Mouse (Mus musculus) lung, adult 18-20 months (tissue): ENCODE results near the gene Flnc.
"Not testable (repeated sequence)": the region's sequence is repeated elsewhere in the genome, so short reads cannot be mapped to it uniquely, and the experiment has no call there.

ENCODE experiments used
- DNase-seq, 2 experiments: peaks; one replicate each; pipeline ENCODE4 v3.0.0; 2022; ENCODE audit warnings: mixed read lengths in 2 of 2

Gene Flnc

DNA sequence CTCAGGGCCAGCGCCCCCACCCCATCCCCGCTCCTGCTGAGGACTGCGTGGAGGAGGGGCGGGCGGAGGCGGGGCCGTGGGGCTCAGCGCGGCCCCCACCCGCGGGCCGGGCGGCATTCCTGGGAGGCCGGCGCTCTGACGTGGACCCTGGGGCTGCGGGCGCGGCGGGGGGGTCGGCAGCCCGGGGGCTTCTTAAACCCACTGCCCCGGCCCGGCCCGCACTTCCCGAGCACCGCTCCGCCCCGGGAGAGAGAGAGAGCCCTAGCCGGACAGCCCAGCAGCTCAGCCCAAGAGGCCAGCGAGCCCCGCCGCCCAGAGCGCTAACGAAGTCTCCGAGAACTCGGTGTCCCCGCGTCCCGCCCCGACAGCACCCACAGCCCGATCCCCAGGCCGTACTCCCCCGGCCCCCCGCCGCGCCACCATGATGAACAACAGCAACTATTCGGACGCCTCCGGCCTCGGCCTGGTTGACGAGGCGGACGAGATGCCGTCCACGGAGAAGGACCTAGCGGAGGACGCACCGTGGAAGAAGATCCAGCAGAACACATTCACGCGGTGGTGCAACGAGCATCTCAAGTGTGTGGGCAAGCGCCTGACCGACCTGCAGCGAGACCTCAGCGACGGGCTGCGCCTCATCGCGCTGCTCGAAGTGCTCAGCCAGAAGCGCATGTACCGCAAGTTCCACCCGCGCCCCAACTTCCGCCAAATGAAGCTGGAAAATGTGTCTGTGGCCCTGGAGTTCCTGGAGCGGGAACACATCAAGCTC is at the start of gene Flnc:
Gene Flnc, plus strand, starts transcription at position 219 of the 766 bp plus-strand sequence.
- no peak for DNase-seq

DNA sequence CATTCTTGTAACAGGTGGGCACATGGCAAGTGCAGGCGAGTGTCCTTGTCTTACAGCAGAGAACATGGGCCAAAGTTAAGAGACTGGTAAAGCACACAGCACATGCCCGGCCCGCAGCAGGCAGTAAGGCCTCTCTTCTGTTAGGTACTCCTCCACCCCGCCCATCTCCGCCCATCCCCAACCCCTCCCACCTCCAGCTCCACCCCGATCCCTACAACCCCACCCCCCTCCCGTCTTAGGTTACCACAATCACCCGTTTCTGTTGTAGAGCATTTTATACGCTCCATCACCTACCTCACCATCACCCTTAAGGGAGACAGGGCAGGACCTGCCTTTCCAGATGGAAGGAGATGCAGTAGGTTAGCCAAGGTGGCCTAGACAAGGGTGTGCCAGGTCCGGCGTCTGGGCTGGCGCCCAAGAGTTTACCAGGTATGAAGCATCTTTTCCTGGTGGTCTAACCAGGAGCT is 45.0 kb upstream of the Flnc start, which contains the start of gene Opn1sw:
Gene Opn1sw, minus strand, starts transcription at position 417 of the 467 bp plus-strand sequence.
- DNase-seq: peak; percentile 6 to 14

GRCm38 (mm10) chr6:29388606-29389080 is 44.4 kb upstream of the Flnc start:
- peak; percentile 87 to 92 for DNase-seq

GRCm38 (mm10) chr6:29389425-29389824 is 43.6 kb upstream of the Flnc start:
- no peak for DNase-seq

- DNase-seq: not testable (repeated sequence)
Observed at GRCm38 (mm10) chr6:29390500-29390899, 42.6 kb upstream of the Flnc start.

GRCm38 (mm10) chr6:29391241-29391640 is 41.8 kb upstream of the Flnc start:
- not testable (repeated sequence) for DNase-seq

DNA sequence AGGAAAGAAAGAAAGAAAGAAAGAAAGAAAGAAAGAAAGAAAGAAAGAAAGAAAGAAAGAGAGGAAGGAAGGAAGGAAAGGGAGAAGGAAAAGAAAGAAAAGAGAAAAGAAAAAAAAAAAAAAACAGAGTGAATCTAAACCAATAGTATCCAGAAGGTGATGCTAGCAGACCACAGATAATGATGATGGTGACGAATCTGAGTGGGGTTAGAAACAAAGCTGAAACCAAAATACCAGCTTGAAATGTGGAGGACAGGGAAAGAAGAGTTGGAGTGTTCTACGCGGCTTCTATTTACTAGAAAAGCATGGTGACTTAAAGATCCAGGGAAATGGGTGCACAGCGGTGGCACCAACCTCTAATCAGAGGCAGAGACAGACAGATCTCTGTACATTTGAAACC is 41.3 kb upstream of the Flnc start:
- no peak for DNase-seq

DNA sequence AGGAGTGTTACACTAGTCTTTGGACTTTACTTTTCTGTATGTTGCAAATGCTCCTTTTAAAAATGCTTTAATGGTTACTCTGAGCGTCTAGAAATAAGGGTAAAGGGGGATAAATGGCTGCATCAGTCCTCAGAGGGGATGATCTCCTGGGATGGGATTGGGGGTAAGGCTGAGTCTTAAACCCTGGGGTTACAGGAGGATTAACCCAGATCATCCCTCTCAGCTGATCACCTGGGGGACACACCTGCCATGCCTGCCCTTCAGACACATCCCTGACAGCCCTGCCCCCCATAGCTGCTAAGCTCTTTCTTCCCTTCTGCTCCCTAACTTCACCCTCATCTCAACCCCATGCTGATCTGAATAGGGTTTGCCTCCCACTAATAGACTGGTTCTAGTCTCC is 38.8 kb upstream of the Flnc start:
- no peak for DNase-seq

GRCm38 (mm10) chr6:29395910-29396713 is 36.9 kb upstream of the Flnc start, which contains the start of gene Ccdc136:
TSS of gene Ccdc136 (plus strand) at chr6:29396309.
- peak; percentile 79 to 84 for DNase-seq

DNA sequence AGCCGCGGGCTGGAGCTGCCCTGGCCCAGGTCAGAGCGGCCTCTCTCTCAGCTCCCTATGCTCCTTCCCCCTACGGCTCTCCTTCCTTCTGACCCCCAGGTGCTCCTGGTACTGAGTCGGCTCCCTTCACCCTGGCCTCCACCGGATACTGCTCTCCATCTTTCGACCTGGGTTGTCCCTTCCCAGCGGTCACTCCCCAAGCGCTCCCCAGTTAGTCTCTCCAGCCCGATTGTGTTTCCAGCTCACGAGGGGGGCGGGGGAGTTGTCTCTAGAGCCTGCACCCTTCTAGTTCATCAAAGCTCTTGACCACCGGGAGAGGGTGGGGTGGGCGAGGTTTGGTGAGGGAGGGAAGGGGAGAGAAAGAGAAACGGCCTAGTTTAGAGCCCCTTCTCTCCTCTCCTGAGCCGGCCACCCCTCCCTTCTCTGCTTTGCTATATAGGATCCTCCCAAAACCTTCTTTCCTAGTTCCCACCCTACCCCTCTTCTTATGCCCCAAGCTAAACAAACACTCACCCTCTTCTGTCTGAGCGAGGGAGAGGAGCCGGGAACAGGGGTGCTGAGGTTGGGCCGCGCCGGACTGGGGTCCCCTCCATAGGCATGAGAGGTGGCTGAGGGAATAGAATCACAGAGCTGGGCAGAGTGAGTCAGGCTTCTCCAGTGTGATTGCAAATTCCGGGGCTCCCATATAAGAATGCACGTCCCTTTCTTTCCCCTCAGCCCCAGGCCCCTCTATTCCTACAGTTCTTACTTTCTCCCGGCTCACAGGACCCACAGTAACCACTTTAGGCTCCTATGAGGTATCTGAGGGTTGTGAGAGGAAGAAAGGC is 36.1 kb upstream of the Flnc start:
- DNase-seq: peak in 1 of 2 experiments; percentile 14

GRCm38 (mm10) chr6:29397575-29397974 is 35.5 kb upstream of the Flnc start:
- DNase-seq: peak in 1 of 2 experiments; percentile 15

DNA sequence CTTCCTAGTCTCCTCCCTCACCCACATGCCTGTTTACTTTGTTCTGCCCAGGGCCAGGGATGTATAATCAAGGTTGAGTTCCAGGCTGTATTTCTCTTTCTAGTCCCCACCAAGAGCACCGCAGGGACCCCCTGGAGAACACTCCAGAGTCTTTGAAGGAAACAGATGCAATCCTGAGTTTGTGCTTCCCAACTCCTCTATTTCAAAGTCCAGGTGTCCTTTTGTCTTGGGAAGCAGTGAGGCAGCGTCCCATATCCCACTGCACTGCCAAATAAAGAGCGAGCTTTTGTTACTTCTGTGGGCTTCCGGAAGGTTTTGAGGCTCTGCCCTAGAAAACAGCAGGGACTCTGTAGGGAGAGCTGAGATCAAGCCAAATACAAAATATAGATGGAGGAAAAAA is 33.2 kb upstream of the Flnc start:
- no peak for DNase-seq

- no peak for DNase-seq
Observed at GRCm38 (mm10) chr6:29402693-29403342, 30.2 kb upstream of the Flnc start.

DNA sequence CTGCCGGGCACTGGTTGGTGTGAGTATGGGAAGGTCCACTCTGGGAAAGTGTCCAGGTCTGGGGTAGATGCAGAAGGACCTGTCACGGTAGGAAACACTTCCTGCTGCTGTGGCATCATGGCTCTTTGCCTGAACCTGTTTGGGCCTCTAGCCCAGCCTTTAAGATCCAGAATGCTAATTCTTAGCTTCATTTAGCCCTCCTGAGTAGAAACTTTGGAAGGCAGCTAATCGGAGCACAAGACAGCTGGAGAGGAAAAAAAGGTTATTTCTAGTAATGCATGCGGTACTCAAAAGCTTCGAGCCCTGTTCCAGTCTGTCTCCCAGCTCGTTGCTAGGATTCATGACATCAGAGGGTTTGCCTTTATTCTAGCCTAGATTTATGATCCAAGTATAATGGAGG is 26.6 kb upstream of the Flnc start:
- no peak for DNase-seq

GRCm38 (mm10) chr6:29415446-29415845 is 17.6 kb upstream of the Flnc start:
- no peak for DNase-seq

DNA sequence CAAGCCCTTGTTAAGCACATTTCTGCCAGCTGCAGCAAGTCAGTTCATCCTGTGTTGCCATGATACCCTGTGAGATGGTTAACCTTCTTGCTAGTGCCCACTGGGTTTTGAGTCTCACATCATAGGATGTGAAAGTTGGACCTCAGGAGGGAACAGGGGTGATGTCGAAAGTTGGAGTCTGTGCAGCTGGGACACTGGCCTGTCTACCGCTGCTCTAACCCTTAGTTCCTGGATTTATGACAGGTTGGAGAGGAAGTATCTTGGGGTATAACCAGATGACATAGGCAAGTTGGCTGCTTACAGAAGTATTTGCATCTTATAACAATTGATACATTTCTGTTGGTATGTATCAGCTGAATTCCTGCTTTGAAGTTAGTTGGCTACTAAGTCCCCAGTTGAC is 12.5 kb upstream of the Flnc start:
- no peak for DNase-seq

DNA sequence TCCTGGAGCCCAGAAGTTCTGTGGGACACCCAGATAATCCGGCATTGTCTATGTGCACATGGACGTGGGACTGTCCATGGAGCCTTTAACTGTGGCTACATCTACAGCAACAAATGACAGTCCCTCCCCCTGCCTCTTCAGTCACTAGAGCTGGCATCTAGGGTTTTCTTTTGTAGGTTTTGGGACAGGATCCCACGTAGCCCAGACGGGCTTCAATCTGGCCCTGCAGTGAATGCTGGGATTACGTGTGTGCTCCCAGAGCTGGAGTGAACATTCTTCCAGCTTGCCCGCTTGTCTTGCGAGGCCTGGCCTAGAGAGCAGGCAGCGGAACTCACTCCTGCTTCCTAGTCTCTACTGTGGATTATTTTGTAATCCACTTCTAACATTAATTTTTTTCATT is 7.9 kb upstream of the Flnc start:
- DNase-seq: no peak

DNA sequence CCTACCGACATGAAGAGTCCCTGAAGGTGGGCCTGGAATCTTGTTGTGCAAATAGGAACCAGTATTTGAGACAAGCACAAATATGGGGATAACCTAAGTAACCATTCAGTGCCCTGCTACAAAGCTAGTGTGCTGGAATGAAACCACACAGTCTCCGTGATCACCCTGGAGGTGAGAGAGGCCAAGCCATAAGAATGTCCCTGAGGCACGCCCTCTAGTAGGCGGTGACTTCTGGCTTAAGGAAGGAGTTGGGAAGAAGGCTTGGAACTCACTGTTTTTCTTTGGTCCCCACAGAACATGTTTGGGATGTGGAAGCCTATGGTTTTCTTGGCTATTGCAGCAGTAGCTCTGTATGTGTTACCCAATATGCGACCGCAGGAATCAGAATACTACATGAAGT is 6.7 kb upstream of the Flnc start:
- DNase-seq: no peak

GRCm38 (mm10) chr6:29428171-29428570 is 4.9 kb upstream of the Flnc start:
- DNase-seq: no peak

GRCm38 (mm10) chr6:29430681-29431420 is 2.2 kb upstream of the Flnc start:
- no peak for DNase-seq

GRCm38 (mm10) chr6:29431473-29431872 is 1.6 kb upstream of the Flnc start:
- no peak for DNase-seq
